Mouse (Mus musculus): Measurements from ENCODE around the gene Spin1. TPM values are rescaled to one million over a fixed set of nuclear protein-coding genes. Genes with fewer than 3 reads are reported as not detected.

The Spin1 gene
- polyA plus RNA-seq (2012; rRNA removed; ENCODE audit: low replicate concordance), result 21.9 and 46.2 TPM in 2 replicates

DNA sequence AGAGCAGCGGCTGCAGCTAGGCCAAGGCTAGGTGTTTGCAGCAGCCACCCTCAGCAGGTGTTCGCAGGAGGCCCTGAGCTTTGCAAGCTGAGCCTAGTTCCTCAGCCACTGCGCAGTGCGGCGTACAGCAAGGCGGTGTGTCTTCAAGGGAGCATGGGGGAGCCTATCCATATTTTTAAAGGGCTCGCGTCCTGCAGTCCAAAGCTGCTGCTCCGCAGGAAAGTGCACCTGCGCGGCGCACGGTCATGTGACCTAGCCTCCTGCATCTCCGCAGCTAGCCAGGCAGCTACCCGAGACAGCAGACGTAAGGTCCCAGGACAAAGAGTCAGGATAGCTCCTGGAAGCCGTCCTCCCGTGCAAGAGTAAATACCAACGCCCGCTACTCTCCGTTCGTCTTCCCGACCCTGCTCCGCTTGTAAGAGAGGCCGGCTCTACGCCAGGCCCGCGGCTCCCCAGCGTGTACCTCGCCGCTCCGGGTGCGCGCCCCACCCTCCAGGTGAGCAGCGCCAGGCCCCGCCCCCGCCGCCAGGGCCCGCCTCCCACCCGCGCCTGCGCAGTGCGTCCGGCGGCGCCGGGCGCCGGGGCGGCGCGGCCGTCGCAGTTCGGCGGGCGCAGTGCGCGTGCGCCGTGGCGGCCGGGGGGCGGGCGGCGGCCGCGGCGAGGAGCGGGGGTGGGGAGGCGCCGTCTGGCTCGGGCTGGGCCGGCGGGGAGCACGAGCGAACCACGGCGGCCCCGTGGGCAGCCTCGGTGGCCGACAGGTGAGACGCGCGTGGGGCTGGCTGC is at the start of gene Spin1:
Spin1 (plus strand) TSS at position 648 of the 783 bp plus-strand sequence.

DNA sequence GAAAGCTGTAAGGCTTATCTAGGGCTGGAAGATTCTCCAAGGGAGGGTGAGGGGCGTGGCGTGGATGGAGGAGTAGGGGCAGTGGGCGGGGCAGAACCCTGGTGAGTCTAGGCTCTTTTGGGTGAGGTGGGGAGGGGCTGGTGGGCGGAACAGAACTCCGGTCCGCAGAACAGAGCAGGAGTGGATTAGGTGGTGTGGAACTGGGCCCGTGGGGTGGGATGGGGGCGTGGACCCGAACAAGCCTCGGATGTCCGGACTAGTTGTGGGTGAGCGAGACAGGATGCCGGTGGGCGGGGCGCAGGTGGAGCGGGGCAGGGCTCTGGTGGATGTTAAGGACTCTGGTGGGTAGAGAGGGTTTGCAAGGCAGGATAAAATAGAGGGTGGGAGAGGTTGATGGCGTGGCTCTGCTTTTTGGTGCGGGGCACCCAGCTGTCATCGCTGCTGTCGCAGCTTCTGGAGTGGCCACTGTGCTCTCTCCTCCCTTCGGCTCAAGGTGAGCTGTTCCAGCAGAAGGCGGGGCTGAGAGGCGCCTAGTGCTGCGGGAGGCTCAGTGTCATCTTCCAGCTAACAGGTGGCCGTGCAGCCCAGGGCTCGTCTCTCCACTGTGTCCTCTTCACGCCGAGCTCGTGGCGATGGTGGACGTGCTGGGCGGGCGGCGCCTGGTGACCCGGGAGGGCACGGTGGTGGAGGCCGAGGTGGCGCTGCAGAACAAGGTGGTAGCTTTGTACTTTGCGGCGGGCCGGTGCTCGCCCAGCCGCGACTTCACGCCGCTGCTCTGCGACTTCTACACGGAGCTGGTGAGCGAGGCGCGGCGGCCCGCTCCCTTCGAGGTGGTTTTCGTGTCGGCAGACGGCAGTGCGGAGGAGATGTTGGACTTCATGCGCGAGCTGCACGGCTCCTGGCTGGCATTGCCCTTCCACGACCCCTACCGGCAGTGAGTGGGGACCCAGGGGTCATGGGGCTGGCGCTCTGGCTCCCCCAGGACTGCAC is 70.3 kb downstream of the Spin1 start, which contains the start of gene Nxnl2:
Nxnl2 (plus strand) TSS at position 332 of the 990 bp plus-strand sequence.

Other genes with a start within 250 kb of the Spin1 start
- 0.53 and 4.2 TPM in 2 replicates for gene Nxnl2, start 70.1 kb downstream of the Spin1 start, polyA plus RNA-seq (2012; rRNA removed; ENCODE audit: low replicate concordance)

All from subcutaneous adipose tissue, adult 2 months (tissue).